Mouse (Mus musculus): Measurements from ENCODE around the gene Insm2.

GRCm38 (mm10) chr12:55557866-55558265, 41.4 kb upstream of the Insm2 start:
- no peak for TF ChIP-seq CTCF (IDR thresholded peaks at IDR 0.05; ENCODE audit: extremely low read depth, insufficient read depth, insufficient read length, insufficient replicate concordance)
- no peak for TF ChIP-seq POLR2A (IDR thresholded peaks at IDR 0.05; ENCODE audit: low read depth, low read length)

Data from spleen, adult 2 months (tissue).